Mouse (Mus musculus) mouse embryonic stem cell (cell line): ENCODE data around the gene Cadm1.

Source experiments
- in situ Hi-C, 2 experiments: fragments of 300-500 bp; cut with MboI; formaldehyde crosslinking; loops; 1 replicate in 1 of 2; 3 replicates in 1 of 2; pipeline ENCODE4 v1.14.3; 2019 to 2020; ENCODE audit warnings: low sequenced_read_pairs in 2 of 2, low pct_unique_long_range_greater_than_20kb in 1 of 2, mixed read lengths in 1 of 2; ENCODE audit not compliant: unreplicated experiment in 1 of 2

The Cadm1 gene

DNA sequence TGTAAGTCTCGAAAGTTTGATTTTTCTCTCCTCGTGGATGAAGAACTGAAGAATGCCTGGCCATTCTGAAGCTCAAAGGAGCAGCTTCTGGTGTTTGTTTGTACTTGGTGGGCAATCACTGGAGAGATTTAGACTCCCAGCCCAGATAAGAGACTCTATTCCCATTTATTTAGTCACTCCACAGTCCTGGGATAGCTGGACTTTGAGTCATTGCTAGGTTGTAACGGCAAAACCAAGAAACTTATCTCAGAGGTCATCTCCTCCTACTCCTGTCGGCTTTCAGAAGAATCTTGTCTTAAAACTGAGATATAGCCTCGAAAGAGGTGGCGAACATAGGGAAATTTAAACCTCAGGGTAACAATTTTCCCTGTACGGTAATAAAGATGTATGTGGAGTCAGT, 15.3 kb downstream of the Cadm1 start:
- in situ Hi-C loops = no loop called here

DNA sequence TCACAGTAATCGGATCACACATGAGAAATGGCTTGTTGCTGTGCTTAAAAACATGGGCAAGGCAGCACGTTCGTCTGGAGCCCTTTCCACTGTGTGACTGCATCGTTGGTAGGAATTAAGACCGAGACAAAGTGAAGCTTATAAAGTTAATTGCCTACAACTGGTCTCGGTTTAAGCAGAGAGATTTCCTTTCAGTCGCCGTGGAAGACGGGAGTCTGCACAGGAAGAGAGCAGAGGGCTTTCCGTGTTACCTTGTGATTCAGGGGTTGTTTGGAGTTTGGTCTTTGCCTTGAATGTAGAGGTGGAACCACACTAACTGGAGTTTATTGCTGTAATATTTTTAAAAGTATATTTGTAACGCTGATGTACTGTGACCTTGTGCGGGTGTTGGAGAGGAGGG, 15.7 kb downstream of the Cadm1 start:
- in situ Hi-C loops = no loop called here

DNA sequence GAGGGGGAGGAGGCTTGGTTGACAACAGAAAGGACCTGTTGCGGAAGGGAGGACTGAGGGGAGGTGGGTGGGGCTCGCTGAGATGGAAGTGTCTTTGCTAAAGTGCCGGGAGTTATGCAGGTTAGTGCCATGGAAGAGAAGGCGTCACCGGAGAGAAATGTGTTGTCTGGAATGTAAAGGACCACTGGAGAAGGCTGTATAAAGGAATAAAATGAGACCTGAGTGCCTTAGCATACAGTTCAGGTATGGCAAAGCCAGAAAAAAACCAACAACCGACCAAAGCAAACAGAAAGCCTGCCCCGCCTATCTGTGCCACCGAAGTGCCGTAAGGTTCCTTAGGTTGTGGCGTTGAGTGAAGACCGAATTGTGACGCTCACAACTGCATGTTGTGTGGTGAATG, 18.4 kb downstream of the Cadm1 start:
- in situ Hi-C loops = no loop called here

DNA sequence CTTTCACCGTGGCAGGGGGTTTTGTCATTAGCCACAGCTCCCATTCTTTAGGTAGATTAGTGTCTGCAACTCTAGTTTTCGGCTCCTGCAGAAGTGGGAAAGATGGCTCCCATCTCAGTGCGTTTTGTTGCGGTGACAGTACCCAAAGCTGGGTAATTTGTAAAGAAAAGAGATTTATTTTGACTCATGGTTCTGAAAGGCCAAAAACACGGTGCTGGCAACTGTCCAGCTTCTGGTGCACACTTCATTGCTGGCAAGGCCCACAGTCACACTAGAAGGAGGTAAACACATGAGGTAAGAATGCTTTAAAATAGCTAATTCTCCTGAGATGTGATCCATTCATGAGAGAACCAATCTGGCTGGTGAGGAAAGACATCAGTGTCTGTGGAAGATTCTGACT, 18.9 kb downstream of the Cadm1 start:
- in situ Hi-C loops = no loop called here

DNA sequence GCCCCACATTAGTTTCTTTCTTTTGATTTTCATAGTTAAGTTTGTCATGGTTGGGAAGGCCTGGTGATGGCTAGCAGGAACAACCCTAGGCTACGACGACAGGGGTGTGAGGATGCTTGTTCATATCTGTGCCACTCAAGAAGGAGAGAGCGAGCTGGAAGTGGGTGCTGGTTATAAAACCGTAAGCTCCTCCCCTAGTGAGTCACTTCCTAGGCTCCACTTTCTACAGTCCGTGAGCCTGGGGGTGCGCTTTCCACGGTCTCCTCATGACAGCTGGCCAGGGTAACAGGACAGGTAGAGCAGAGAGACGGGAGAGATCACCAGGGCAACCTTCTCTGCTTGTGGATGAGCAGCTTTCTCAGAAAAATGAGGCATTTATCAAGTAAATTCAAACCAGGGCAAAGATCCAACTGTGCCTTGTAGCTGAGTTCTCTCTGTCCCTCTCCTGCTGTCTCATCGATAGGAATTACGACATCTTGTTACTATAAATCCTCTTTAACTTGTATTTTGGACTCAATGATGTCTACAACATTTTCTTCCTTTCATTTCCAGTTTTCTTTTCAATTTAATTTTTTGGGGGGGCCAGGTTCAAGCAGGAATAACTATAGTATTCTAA, 23.1 kb downstream of the Cadm1 start:
- in situ Hi-C loops = no loop called here

DNA sequence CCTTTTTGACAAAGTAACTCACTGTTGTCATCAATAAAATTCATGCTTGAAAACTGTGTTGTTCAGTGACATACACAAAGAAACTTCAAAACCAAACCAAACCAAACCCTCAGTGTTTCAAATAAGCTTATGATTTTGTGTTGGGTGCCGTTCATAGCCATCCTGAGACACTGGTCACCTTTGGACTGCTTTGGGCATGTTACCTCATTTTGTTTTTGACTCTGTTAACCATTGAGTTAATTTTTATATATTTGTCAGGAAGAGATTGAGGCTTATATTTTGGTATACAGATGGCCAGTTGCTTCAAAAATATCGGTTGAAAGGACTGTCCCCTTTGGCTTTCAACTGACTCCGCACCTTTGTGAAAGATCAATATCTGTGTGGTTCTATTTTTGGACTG, 30.8 kb downstream of the Cadm1 start:
- in situ Hi-C loops = no loop called here

DNA sequence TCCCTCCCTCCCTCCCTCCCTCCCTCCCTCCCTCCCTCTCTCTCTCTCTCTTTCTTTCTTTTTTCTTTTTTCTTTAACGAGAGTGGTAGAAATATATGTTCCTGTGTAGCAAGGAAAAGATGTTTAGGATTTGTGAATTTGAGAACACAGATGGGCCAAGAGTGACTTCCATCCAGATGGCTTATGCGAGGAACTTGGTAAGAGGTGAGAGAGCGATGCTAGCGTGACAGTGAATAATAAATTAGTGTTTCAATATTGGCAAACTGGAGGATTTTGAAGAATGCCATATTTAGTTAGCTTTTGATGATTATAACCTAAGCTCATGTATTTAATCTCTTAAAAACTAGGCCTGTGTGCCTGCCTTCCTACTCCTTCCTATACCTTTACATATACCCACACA, 31.6 kb downstream of the Cadm1 start:
- in situ Hi-C loops = no loop called here

DNA sequence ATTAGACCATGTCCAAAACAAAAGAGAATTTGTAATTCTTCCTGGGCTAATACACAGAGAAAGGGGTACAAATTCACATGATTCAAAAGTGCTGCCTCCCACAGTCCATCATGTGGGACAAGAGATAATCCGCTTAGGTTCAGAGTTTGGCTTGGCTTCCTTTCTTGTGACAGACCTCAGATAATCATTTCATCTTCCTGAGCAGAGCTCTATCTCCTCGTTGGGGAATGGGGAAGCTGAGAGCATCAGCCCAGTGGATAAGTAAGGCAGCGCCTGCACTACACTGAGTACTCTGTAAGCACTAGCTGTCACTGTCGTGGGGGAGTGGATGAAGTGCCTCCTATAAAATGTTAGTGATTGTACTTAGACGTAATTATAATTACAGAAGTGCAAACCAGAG, 35.1 kb downstream of the Cadm1 start:
- in situ Hi-C loops = no loop called here

DNA sequence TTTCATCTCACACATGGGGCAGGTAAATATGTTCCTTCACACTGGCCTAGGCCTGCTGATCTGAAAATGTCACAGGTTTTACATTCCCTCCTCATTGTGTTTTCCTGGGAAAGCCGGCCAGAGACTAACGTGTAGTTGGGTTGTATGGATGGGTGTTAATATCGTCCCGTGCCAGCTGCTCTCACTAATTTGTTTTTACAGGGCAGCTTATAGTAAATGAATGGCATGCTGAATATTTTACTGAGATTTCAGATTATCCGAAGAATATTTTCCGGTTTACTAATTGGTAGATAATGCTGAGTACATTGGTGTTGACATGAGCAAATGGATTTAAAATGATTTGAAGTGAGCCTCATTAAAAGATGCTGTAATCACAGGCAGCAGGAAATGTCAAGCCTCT, 37.9 kb downstream of the Cadm1 start:
- in situ Hi-C loops = no loop called here

DNA sequence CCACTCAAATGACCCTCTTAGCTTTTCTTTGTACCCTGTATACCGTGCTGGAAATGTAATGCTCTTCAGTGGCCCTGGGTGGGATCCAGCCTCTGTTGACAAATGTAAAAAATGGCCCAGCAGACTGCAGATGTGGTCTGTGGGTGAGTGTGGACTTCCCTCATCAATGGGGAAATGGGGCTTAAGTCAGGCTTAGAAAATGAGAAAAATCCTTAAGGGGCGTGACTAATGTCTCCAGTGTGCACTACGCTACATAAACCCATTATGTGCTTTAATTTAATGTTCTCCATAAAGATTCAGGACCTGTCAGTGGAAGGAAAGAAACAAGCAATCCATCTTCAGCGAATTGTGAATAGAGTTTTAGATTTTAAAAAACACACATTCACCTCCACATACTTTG, 40.2 kb downstream of the Cadm1 start:
- in situ Hi-C loops = no loop called here

DNA sequence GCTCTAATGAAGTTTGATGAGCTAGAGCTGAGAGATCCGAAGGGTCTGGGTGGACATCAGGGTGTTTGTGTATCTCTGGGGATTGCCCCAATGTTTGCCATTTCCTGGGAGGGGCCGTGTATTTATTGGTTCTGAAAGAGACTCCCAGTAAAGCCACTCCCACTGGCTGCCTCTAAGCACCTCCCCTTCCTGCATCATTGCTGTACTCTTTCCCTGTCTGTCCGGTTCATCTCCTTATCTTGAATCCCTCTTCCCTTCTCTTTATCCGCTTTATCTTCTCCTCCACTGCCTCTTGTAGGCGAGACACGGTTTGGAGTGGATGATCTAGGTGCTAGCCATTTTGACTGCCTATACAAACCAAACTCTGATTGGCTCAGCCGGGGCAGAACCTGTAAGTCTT, 41.5 kb downstream of the Cadm1 start:
- in situ Hi-C loops = no loop called here

DNA sequence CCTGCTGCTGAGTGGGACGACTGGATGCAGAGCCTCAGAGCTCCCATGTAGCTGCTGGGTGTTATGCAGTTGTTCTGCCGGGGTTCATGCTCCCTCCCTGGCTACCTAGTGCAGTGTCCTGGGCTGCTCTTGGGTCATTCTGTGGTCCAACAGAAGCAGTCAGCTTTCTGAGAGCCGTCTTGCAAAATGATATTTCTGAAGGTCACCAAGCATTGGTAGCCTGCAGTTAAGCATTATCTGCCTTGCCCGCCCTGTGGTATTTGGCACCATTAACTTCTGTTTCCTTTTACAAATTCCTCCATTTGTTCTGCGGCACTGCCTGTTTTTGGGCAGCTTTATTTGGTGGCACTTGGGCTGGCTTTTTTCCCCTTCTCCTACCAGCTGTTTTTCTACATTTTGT, 42.2 kb downstream of the Cadm1 start:
- in situ Hi-C loops = no loop called here

DNA sequence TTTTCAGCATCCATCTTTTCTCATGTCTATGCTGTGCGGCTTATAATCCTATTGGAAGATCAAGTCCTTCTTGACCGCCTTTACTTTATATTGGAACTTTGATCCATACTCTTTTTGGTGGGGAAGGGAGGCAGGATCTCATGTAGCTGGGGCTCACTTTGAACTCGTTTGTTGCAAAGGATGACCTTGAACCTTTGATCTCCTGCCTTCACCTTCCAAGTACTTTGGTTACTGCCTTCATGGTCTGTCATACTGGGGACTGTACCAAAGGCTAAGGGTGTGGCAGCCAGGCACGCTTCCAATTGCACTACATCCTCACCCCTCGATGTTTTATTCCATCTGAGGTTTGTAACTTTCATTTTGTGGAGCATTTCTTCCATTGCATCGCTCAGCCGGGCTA, 43.5 kb downstream of the Cadm1 start:
- in situ Hi-C loops = no loop called here

DNA sequence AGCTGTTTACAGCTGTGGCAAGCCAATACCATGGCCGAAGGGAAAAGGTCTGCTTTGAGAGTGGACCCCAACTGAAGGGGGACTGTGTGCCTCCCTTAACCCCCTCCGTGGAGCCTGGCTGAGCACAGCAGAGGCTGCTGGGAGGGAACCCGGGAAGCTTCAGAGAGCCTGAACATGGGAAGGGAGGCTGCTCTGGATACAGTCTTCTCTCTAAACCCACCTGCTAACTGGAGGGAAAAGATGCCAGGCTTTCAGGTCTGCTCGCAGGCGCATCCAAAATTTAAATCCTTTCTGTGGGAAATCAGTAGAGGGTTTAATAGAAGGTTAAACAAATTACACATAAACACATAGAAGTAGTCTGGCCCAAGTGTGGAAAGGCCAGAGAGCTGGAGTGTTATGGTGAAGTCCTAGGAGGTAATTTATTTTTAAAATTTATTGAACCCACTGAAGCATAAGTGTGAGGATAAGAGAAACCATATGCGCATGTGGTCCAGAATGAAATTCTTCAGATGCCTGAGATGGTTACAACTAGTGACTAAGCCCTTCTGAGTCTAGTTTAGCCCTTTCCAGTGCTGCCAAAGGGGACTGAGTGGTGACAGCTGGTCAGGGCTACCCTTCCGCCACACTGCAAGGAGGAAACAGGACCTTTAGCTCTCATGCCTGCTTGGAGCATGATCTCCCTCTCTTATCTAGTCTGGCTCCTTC, 44.9 kb downstream of the Cadm1 start:
- in situ Hi-C loops = no loop called here

DNA sequence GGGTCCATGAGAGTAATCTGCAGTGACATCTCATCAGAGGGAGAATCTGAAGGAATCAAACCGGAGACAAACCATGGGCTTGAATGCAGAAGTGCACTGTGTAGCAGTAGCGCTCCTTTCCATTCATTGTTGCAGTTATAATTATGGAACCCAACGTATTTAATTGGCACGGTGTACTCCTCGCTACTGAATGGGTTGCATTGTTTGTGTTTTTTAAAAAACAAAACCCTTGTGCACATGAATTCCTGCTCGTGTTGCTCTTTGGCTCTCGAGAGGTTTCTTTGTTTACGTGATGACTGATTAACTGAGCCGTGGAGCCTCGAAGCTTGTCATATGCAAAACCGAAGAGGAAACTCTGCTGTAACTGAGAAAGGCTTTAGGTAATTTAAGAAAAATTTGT, 45.8 kb downstream of the Cadm1 start:
- in situ Hi-C loops = no loop called here

DNA sequence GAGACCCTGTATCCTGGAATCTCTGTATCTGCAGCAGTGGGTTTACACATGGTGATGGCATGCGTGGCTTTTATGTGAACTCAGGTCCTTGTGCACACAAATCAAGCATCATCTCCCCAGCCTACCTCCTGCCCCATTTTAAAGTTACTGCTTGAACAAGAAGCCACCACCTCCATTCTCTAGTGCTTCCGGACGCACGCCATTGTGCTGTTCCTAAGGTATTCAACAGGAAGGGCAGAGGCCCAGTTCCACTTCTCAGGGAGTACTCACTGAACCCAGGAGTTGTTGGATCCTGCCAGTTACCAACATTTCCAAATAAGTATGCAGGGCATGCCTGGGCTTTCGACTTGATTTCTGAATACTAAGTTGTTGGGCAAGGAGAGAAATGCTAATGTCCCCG, 49.5 kb downstream of the Cadm1 start:
- in situ Hi-C loops = no loop called here

DNA sequence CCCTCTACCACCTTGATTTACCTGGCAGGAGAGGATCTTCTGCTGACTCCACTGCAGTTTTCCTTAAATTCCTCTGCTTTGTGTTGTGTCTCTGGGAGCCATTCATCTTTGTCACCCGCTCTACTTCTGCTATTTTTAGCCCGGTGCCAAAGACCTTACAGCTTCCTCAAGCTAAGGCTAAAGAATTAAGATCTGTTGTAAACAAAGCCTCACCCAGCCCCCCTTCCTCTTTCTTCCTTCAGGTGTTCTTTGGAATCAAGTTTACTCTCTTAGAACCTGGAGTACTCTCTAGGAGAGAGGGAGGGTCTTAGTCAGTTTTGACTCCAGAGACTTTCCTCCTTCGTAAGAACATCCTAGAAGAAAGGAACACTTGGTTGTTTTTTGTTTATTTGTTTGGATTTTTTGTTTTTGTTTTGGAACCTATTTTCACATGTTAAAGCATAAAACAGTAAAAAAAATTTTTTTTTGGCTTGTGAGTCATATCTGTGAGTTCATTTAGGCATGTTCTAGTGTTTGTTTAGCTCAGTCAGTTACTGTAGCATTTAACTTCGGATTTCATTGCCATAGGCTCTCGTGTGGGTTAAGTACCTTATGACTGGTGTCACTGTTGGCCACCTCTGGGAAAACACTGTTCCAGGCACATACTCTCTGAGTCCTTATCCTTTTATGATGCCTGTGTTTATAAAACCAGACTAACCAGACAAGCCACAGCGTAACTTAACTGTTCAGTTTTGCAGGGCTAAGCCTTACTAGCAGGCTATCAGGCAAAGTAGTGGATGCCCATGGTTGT, 51.8 kb downstream of the Cadm1 start:
- in situ Hi-C loops = no loop called here

DNA sequence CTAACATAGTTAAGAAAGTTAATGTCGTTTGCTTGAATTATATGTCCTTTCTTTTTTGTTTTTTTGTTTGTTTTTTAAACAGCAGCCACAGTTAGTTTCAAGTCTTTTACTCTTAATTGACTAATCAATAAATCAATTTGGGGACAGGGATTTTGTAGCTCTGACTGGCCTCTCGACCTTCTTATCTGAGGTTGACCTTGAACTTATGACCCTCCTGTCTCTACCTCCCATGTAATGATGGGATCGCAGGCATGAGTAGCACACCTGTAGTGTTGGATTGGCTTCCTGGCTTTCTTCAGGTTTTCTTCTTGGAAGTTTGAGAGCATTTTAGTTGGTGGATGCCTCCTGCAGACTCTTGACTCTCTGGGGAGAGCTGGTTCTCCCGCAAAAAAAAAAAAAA, 53.3 kb downstream of the Cadm1 start:
- in situ Hi-C loops = no loop called here

DNA sequence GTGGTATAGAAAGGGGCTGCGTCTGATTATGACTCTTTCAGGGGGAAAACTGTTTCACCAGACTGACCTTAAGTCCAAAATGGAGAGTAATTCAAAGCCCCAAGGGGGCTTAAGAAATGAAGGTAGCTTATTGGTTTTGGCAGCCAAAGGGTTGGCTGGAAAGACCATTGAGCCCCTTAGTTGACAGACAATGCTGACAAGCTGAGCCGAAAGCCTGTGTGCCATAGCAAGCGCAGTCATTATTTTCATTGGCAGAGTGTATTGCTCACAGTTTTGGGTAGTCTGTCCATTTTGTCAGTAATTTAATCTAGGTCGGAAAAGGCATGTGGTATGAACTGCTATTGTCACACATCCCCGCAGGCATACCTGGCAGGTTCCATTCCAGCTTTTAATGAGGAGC, 56.2 kb downstream of the Cadm1 start:
- in situ Hi-C loops = no loop called here

DNA sequence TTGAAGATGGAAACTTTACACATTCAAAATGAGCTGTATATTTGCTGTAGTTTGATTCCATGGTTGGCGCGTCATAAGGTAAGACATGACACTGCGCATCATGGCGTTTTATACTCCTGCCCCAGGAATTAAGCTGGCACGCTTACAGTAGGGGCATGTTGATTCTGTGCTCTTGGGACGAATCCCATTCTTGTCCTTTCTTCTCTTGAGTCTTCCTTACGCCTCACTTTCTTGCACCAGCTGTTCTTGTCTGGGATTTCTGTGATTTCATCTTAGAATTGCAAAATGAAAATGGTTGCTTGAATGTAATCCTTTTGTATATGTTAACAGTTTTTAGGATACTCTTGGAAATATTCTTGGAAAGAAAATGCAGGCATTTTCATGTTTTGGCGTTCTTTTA, 56.9 kb downstream of the Cadm1 start:
- in situ Hi-C loops = no loop called here
